Mouse (Mus musculus): ENCODE data around the gene Il3. TPM values are rescaled to one million over a fixed set of nuclear protein-coding genes. Genes with fewer than 3 reads are reported as not detected.
"Not testable (repeated sequence)": the region's sequence is repeated elsewhere in the genome, so short reads cannot be mapped to it uniquely, and the experiment has no call there.

Gene Il3
- total RNA-seq (2022): not detected

DNA sequence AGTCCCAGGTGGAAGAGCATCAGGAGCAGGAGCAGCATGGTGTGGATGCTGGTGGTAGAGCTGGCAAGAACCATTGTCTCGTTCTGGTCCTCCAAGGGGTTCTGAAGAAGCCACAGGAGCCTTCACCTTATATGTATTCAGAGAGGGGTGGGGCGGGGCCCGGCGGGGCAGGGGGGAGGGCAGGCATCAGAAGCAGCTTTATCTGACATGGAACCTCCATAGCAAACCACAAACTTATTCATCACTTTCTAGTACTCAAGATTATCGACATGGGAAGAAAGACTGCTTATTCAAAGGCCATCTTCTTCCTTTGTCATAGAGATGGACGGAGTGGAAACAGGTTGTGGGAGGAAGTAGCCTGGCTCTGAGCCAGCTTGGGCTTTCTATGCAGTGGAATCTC, at the start of gene Il3:
Gene Il3 (minus strand): TSS at position 101 of the 400 bp plus-strand sequence.
- DNase-seq (ENCODE audit: low spot score): no peak

DNA sequence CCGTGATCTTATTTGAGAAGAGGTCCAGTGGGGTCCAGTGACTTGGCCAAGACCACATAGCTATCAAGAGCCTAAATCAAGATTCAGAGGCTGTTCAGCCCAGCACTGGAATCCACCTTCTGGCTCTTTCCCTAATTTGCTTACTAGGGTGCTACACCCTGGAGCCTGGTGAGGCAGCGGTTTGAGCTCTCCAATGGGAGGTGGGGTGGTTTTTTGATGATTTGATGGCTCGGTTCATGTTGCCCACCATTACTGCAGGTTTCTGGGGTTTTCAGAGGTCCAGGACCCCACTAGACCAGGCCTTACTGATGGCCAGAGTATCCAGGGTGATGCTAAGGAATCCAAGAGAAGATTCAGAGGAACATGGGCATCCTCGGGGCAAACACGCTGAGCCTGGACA, 48.3 kb upstream of the Il3 start:
- no peak for DNase-seq (ENCODE audit: low spot score)

DNA sequence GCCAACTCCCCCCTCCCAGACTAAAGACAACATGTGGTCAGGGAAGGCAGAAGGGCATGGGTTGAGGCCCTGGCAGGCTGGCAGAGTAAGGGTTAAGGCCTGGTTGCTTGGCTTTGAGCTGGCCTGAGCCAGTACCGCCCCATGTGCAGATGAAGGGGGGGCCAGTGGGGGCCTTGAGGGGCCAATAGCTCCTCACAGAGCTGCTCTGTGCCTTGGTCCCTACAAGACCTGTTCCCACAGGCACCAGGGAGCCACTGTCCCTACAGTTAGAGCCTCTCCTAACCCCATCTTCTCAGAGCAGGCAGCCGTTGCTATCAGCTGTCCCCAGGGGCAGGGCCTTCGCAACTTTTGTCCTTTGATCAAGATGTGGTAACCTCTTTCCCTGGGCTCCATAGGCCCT, 47.7 kb upstream of the Il3 start:
- no peak for DNase-seq (ENCODE audit: low spot score)

DNA sequence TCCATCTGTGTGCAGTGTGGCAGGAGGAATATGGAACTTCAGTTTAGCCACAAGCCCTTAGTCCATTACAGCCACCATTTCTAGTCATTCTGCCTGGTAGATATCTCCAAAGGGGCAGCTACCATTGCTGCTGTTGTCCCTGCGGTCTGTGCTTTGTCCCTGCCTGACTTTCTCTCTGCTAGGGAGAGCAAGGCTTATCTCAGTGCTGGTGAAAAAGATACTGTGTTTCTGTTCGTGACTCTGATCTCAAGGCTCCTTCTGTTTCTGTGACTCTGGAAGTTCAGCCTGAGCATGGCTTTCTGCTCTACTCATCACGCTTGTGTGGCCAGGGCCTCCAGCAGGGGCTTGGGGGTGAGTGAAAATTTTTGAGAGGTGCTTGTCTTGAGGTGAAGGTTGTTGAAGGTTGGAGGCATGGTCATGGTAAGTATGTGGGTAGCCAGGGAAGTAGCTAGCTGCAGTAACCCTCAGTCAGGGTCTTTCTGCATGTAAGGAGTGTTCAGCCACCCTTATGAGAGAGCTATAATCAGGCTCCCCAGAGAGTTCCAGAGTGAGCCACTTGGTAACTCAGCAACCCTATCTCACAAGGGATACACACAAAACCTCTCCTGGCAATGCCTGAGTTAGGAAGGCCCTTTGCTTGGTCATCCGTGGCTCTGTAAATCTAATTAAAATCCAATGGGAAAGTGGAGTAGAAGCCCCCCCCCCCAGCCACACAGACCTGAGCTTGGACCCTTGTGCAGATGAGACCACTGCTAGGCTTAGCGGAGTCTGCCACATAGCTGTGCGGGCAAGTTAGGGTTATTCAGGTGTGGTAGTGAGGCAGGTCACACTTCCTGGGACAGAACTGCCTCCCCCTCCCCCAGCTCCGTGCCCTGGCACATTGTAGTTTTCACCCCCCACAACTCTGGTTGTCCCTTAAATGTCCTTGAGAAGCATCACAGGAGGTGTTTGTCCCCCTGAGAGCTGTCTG, 46.6 kb upstream of the Il3 start:
- DNase-seq (ENCODE audit: low spot score): no peak

DNA sequence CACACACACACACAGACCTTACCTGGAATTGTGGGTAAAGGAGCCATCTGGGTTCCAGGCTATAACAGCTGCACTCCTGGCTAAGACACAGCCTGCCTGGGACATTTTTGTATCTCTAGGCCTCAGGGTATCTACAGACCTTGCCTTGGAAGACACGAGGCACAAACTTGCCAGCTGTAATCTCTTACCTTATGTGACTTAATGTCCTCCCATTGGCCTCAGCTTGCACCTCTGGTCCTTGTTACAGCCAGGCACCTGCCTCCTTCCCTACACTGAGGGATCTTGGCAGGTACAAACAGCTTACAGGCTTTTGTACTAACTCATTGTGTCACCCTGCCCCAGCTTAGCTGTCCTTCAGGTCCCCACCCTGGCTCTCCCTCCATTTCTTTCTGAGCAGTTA, 45.5 kb upstream of the Il3 start:
- no peak for DNase-seq (ENCODE audit: low spot score)

DNA sequence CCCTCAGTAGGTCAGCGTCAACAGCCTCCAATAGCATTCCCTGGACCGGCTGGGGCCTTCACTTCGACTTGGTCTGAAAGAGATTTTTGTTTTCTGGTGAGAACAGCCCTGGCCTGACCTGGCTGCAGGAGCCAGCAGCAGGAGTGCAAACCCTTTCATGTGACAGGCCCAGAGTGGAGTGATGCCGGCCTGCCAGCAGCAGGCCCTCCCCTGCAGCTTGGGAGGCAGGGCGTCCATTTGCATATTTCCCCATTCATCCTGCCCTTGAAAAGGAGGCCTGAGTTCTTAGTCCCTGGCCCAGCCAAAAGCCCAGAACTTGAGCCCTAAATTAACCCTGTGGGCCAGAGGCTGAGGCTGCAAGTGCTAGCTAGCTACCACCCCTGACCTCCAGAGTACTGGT, 44.9 kb upstream of the Il3 start:
- peak; percentile 31 for DNase-seq (ENCODE audit: low spot score)

DNA sequence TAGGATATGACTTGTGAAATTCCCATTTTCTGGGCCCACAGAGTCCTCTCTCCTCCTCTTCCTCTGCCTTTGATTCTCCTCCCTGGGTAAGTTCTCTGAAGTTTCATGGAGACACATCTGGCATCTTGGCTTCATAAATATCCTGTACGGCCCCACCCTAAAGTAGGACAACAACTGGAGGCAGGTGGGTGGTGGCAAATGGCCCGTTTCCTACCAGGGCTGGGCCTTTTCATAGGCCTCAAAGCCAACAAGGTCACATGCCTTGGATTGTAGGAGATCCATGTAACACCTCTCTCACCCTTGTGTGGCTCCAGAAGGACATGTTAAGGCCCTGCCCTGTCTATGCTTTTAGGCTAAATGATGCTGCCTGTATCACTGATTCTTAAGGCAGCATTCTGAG, 43.5 kb upstream of the Il3 start:
- DNase-seq (ENCODE audit: low spot score): no peak

DNA sequence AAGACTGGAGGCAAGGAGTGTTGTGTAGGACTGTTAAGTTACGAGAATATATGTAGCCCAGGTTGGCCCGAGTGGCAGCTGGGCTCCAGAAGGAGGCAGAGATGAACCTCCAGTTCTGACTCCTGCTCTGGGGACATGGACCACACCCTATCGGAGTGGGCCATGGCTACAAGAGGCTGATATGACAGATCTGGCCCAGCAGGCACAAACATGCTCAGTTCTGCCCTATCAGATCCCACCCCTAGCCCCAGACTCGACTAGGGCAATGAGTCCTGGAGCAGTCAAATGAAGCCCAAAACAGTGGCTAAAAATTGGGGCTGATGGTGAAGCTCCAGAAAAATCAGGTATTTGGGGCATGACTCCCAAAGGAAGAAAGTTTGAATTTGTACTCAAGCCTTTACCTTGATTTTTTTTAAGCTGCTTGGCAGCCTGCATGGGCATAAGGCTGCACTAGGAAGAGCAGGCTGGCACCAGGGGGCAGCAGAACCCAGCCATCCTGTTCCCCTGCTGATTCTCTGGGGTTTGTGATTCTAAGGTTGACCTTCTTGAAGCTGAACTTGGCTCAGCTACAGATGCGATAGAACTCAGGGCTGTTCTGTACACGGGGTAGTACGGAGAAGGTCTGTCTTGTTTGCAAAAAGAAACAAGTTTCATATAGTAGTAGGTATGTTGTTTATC, 40.2 kb upstream of the Il3 start:
- DNase-seq (ENCODE audit: low spot score): peak; percentile 21

DNA sequence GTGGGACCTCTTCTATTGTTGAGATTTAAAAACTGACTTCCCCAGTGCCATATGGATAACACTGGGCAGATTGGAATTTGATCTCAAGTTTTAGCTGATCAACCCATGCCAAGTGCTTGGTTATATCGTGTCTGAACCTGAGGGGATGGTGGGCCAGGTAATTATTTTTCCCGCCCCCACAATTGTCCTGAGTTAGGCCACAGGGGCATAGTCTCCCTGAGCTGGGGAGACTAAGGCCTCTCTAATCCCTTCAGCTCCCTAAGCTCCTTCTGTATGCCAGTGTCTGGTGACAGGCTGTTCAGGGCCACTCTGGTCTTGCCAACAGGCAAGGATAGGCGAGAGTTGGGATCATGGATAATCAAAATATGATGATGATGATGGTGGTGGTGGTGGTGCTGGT, 38.3 kb upstream of the Il3 start:
- DNase-seq (ENCODE audit: low spot score): no peak

DNA sequence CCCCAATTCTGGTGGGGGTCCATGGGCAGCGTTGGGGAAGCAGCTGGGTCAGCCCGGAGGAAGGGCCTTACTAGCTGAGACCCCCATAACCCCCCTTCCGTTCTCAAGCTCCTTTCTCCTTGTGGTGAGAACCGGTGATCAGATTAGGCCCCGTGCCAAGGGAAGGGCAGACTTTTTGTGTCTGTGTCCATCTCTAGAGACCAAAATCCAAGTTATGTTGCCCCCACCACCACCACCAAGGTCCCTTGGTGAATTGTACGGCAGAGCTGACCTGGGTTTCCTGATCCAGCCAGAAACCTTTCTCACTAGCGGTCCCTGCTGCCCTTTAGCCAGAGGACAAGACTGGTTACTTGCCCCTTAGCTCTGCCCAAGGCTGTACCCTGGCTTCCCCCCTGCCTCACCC, 37.4 kb upstream of the Il3 start:
- no peak for DNase-seq (ENCODE audit: low spot score)

DNA sequence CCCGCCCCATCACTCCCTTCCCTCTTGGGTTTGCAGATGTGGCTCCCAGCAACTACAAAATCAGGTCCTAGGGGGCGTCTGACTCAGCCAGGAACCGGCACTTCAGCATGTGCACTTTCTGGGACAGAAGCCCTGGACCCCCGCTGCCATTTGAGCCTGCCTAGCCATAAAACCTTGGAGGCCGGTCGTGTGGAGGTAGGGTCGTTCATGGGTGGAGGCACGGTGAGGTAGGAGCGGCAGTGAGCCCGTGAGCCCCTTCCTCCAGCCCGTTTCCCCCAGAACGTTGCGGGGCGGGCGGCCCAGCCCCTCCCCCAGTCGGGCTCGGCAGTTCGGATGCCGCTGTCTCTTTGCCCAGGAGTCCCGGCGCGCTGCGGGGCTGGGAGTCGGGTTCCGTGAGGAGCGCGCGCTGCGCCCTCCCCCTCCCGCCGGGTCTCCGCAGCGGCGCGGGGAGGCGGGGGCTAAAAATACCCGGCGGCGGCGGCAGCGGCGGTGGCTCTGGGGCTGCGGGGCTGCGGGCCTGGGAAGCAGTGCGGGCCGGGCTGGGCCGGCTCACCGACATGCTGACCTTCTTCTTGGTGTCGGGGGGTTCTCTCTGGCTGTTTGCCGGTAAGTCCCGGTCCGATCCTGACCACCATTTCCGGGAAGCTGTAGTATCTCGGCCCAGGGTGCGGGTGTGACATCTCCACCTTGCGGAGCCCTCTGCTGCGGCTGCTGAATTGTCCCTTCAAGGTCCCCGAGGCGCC, 36.8 kb upstream of the Il3 start, which contains the start of gene Acsl6:
Gene Acsl6 (plus strand): TSS at position 71 of the 743 bp plus-strand sequence.
- no peak for DNase-seq (ENCODE audit: low spot score)

DNA sequence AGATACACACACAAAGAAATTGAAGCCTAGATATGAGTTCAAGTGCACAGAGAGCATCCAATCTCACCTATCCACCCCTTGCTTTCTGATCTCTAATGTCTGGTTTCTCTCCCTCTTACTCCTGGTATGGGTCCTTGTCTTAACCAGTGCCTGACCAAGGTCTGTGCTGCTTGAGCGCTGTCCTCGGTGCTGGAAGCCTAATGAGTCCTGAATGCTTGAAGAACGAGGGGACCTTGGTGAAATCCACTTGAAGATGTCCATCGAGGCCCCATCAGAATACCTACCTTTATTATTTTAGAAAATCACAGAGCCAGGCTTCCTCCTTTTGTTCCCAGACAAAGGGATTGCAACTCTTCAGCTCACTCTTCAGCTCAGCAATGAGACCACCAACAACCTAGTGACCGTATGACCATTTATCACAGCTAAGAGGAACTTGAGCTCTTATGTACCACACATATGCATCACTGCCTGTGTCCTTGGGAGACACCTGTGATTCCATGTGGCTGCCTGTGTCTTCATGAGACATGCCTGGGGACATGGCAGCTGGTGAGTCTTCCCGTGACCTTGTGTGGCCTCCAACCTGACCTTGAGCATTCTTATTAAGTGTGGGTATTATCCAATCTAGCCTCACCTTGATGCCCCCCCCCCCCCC, 36.1 kb upstream of the Il3 start:
- no peak for DNase-seq (ENCODE audit: low spot score)

DNA sequence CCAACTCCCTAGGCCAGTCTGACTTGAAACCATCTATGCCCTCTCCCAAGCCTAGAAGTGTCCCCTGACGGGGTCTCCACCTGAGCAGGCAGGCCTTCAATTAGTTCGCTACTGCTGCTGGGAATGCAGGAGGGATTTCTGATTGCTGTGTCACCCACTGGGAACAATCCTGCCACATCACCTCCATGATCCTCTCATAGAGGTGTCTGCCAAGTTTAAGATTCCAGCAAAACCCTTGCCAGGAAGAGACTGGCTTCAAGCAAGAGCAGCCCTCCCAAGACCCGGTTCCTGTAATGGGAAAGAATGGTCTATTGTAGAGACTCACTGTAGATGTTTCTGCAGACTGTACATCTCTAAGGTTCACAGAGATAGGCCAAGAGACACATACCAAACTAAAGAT, 35.5 kb upstream of the Il3 start:
- DNase-seq (ENCODE audit: low spot score): no peak

DNA sequence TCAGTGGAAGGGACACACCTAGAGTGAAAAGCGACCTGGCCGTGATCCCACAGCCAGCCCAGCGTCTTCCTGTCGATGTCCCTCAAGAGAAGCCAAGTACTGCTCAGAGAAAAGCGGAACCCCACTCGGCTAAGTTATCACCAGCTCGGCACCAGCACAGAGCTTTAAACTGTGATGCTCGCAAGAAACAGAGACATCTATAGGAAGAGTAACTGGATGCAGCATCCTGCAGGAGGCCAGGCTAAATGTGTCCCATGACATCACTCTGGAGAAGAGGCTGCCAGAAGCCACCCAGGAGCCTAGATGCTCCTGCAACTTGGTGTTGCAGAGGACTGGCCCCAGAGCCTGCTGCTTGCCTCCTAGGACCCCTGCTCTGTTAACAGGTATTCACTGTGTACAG, 34.9 kb upstream of the Il3 start:
- no peak for DNase-seq (ENCODE audit: low spot score)

DNA sequence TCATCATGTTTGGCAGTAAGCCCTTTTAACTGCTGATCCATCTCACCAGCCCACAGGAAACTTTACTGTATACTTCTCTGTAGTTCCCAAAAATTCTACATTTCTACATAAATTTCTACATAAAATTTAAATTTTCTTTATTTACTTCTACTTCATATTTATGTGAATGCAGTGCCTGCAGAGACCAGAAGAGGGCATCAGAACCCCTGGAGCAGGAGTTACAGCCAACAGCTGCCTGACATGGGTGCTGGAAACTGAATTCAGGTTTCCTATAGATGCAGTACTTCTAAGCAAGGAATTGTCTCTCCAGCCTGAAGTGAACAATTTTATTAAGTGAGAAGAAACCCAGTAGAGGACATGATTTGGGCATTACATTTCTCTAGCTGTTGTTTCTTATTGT, 31.7 kb upstream of the Il3 start:
- no peak for DNase-seq (ENCODE audit: low spot score)

DNA sequence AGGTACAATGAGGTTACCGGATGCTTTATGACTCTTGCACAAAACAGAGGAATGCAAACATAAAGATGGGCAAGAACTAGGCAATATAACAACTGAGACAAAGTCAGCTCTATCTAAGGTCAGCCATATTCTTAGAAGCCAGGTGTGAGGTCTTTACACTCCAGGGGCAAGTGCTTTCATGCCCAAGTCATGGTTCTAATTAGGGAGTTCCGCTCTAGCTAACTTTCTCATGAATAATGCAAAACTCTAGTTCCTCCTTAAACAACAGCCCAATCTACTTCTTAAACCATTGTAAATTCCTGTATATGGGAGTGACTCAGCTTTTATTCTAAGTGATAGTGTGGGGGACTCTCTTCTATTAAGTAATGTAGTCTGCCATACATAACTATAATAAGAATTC, 30.4 kb upstream of the Il3 start:
- not testable (repeated sequence) for DNase-seq (ENCODE audit: low spot score)

DNA sequence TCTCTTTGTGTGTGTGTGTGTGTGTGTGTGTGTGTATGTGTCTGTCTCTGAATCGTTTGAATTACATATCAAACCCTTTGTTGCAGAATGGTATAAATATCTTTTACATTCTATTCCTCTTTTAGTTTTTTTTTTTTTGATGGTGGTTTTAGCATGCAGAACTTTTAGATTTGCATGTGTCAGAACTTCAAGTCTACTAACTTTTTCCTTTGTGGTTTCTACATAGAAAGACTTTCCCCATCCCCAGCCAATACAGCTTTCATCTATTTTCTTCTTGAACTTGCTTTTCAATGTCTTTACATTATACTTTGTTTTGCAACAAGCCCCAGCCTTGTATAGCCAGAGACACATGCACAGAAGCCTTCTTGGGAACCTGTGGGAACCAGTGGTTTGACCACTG, 29.7 kb upstream of the Il3 start:
- no peak for DNase-seq (ENCODE audit: low spot score)

DNA sequence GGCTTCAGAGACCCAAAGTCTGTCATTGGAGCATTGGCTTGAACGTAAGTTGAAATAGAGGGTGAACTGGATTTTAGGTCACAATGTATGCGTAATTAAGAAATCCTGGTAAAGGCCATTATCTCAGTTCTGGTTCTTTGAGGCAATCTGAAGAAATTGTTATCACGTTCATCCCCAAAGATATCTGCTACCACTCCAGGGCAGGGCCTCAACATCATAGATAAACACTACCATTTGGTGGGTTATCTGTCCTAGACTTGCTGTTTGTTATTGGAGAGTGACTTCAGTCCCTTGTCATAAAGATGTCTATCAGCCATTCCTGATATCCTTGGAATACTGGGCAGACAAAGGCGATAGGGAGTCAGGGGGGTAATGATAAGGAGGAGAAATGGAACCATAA, 28.9 kb upstream of the Il3 start:
- DNase-seq (ENCODE audit: low spot score): no peak

DNA sequence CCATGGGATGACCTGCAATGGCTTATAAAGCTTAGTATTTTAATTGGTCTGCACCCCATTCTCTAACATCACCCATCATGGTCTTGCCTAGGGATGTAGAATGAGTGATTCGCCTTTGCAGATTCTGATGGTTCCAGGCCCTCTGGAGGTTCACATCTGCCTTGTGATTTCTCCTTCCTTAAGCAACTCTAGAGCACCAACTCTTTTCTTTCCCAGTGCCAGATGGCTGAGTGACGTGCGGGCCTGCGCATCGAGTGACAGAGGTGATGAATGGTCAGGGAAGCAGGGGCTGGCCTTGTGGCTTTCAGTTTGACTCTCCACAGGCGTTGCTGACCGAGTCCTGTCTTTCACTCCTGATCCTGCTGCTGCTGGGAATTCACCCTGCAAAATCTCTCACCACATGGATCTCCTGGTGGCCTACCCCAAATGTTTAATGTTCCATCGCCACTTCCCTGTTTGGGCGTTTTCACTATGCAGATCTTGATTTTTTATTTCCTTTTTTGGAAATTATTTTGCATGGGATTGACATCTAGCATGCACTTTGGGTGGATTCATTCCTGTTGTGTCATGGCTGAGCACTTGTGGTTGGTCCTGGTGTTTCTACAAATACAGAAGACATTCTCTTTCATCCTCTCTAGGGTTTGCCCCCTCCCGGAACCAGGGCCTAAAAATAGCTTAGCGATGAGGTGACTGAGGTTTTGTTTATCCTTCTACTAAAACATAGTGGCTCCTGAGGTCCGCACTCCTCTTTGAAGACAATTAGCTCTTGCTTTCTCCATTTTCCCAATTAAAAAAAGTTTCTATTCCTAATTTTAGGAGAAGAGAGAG, 27.1 kb upstream of the Il3 start:
- DNase-seq (ENCODE audit: low spot score): no peak

DNA sequence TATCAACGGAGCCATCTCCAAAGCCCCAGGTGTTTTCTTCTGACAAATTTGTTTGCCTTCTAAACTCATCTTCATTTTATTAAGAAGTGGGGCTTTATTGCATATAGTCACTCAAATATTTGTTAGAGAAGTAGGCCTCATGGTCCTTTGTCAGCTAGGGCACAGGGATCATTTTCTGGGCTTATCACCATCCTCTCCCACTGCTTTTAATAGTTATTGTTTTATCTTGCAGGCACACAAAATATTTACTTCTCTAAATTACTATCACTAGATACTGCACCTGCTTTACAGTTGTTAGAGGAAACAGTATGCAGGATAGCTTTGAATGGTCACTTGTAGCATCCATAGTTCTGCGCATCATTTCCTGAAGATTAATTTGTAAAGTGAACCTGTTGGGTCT, 25.1 kb upstream of the Il3 start:
- no peak for DNase-seq (ENCODE audit: low spot score)

Data from heart, adult 8-10 months (tissue).